Mouse (Mus musculus) cerebellum, postnatal 4 days (tissue): ENCODE results near the gene Cenpt.
A peak's percentile ranks its signal among the peaks of the same experiment; 100 is the strongest.
"Not testable (repeated sequence)": the region's sequence is repeated elsewhere in the genome, so short reads cannot be mapped to it uniquely, and the experiment has no call there.

Source experiments
- DNase-seq, 2 experiments: peaks; one replicate each; pipeline ENCODE4 v3.0.0; 2022; ENCODE audit warnings: low spot score in 2 of 2, mixed read lengths in 1 of 2

The Cenpt gene

GRCm38 (mm10) chr8:105854715-105855216 lies 1.7 kb upstream of the Cenpt start, which contains the start of gene Thap11:
Thap11 (plus strand) TSS chr8:105855132.
- DNase-seq = peak; percentile 77 to 89

GRCm38 (mm10) chr8:105854303-105854702 lies 1.2 kb upstream of the Cenpt start:
- no peak for DNase-seq

GRCm38 (mm10) chr8:105852146-105852729 lies 840 bp downstream of the Cenpt start:
- no peak for DNase-seq

GRCm38 (mm10) chr8:105851651-105852143 lies 1.4 kb downstream of the Cenpt start:
- DNase-seq = peak; percentile 83 to 90

GRCm38 (mm10) chr8:105850611-105851010 lies 2.5 kb downstream of the Cenpt start:
- DNase-seq = no peak

GRCm38 (mm10) chr8:105850014-105850413 lies 3.1 kb downstream of the Cenpt start:
- no peak for DNase-seq

GRCm38 (mm10) chr8:105846678-105847077 lies 6.4 kb downstream of the Cenpt start:
- no peak for DNase-seq

- DNase-seq = no peak
Observed at GRCm38 (mm10) chr8:105839209-105839608, 13.9 kb downstream of the Cenpt start.

GRCm38 (mm10) chr8:105836991-105837390 lies 16.1 kb downstream of the Cenpt start:
- no peak for DNase-seq

- DNase-seq = peak in 1 of 2 experiments; percentile 52
Observed at GRCm38 (mm10) chr8:105835318-105835717, 17.8 kb downstream of the Cenpt start.

- DNase-seq = not testable (repeated sequence)
Observed at GRCm38 (mm10) chr8:105833740-105834139, 19.3 kb downstream of the Cenpt start.

- DNase-seq = peak; percentile 83 to 92
Observed at GRCm38 (mm10) chr8:105826861-105827848, 25.9 kb downstream of the Cenpt start, which contains the start of the genes Ranbp10 and Tsnaxip1. Ranbp10 (minus strand) TSS chr8:105827350. Tsnaxip1 (plus strand) TSS chr8:105827731.

GRCm38 (mm10) chr8:105826379-105826778 lies 26.7 kb downstream of the Cenpt start:
- DNase-seq = no peak

- DNase-seq = no peak
Observed at GRCm38 (mm10) chr8:105825506-105825905, 27.6 kb downstream of the Cenpt start.

- DNase-seq = no peak
Observed at GRCm38 (mm10) chr8:105820925-105821324, 32.2 kb downstream of the Cenpt start.

GRCm38 (mm10) chr8:105819659-105820058 lies 33.4 kb downstream of the Cenpt start:
- no peak for DNase-seq

GRCm38 (mm10) chr8:105813241-105813640 lies 39.8 kb downstream of the Cenpt start:
- no peak for DNase-seq

GRCm38 (mm10) chr8:105812511-105812910 lies 40.6 kb downstream of the Cenpt start:
- no peak for DNase-seq

- DNase-seq = no peak
Observed at GRCm38 (mm10) chr8:105811543-105811942, 41.5 kb downstream of the Cenpt start.

- DNase-seq = no peak
Observed at GRCm38 (mm10) chr8:105811061-105811460, 42.0 kb downstream of the Cenpt start.

GRCm38 (mm10) chr8:105810245-105810786 lies 42.8 kb downstream of the Cenpt start:
- DNase-seq = no peak

- no peak for DNase-seq
Observed at GRCm38 (mm10) chr8:105808480-105808879, 44.6 kb downstream of the Cenpt start.
